Mouse (Mus musculus) lung, adult 18-20 months (tissue): ENCODE data around the gene Neil1.

Source experiments
- DNase-seq, 2 experiments: peaks; one replicate each; pipeline ENCODE4 v3.0.0; 2022; ENCODE audit warnings: mixed read lengths in 2 of 2

Neil1 gene

GRCm38 (mm10) chr9:57138507-57138906 is 9.6 kb downstream of the Neil1 start:
- DNase-seq, result no peak

- DNase-seq, result no peak
Observed at GRCm38 (mm10) chr9:57137777-57138176, 10.3 kb downstream of the Neil1 start.

- DNase-seq, result no peak
Observed at GRCm38 (mm10) chr9:57137246-57137645, 10.9 kb downstream of the Neil1 start.

DNA sequence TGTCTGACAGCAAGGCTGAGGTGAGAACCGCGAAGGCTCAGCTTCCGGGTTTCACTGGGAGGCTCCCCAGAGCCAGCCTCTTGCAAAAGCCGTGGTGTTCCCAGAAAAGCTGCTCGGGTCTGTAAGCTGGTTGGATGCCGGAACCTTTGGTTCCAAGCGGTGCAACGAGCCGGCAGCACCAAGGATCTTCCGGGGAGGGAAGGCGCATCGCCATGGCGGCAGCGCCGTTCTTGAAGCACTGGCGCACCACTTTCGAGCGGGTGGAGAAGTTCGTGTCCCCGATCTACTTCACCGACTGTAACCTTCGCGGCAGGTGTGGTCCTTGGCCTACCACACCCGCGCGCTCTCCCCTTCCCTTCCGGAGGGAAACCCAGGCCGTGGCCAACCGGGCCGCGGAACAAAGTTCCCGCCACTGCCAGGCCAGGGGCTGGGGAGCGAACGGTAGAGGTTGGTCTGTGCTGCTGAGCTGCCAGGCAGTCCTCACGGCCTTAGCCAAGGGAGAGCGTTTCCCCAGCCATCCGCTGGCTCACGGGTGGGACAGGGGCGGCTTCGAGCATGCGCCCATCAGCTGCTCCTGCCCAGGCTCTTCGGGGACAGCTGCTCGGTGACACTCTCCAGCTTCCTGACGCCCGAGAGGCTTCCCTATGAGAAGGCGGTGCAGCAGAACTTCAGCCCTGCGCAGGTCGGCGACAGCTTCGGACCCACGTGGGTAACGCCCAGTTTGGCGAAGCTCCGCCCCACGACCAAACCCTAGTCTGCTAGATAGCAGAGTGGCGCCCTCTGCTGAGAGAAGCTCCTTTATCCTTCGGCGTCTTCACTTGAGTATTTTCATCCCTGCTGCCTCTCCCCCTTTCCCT is 17.3 kb downstream of the Neil1 start, which contains the start of gene Man2c1:
Man2c1 (plus strand) TSS at position 114 of the 857 bp plus-strand sequence.
- peak; percentile 93 to 95 for DNase-seq

- no peak for DNase-seq
Observed at GRCm38 (mm10) chr9:57129641-57130040, 18.5 kb downstream of the Neil1 start.

DNA sequence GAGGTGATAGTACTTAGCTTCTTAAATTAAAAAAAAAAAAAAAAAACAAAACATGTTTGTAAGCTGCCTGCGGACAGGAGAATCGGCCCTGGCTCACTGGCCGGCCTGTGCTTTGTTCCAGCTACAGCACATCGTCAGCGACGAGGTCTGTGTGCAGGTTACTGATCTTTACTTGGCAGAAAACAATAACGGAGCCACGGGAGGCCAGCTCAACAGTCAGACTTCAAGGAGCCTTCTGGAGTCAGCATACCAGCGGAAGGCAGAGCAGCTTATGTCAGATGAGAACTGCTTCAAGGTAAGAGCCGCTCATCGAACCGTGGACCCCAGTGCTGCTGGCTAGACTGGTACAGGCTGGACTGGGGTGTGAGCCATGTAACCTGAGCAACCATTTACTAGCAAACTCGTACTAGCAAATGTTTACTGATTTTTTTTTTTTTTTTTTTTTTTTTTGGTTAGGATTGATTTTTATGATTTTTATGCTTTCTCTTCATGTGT is 30.8 kb downstream of the Neil1 start:
- no peak for DNase-seq
